Mouse (Mus musculus) splenic B cell, adult 2 months (primary cell): ENCODE data around the gene Col4a2.

ENCODE experiments used
- DNase-seq: peaks from one replicate; pipeline ENCODE4 v3.0.0-alpha.2; 2011; ENCODE audit warnings: low read depth, low spot score
- H3K27me3 ChIP-seq: 2 replicates; pipeline ENCODE4 v1.6.1; 2012; ENCODE audit warnings: mild to moderate bottlenecking, low read length, moderate library complexity, mixed read lengths; ENCODE audit not compliant: control insufficient read depth, poor library complexity, insufficient read depth, severe bottlenecking
- H3K36me3 ChIP-seq: 2 replicates; pipeline ENCODE4 v1.6.1; 2012; ENCODE audit warnings: mild to moderate bottlenecking, low read length, moderate library complexity, mixed read lengths; ENCODE audit not compliant: control insufficient read depth, poor library complexity, insufficient read depth, severe bottlenecking

Gene Col4a2

DNA sequence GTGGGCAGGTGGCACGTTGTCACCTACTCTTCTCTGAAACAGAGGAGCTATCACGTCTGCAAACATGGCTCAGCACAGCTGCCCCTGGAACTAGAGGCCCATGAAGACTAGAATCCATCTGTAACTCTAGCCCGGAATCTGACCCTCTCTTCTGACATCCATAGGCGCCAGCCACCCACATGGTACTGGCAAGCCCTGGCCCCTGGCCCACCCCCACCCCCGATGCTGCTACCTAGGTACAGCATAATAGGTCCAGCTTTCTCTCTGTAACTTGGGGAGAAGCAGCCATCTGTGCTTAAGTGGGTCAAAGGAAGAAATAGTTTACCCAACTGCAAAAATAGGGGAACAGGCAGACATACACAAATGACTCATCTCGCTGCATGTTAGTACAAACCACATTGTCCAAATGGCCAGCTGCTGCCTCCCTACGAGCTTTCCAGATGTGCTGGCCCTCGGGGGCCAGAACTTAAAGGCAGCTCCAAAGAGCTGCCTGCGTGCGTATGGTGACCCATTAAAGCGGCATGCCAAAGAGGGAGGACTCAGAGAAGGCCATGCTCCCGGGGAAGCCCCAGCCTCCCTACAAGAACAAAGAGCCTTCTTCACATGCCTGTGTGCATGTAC, 99.0 kb downstream of the Col4a2 start:
- H3K36me3 ChIP-seq: no peaks in the 10 kb centered on the region
- DNase-seq: no peak
- H3K27me3 ChIP-seq: no peaks in the 10 kb centered on the region

DNA sequence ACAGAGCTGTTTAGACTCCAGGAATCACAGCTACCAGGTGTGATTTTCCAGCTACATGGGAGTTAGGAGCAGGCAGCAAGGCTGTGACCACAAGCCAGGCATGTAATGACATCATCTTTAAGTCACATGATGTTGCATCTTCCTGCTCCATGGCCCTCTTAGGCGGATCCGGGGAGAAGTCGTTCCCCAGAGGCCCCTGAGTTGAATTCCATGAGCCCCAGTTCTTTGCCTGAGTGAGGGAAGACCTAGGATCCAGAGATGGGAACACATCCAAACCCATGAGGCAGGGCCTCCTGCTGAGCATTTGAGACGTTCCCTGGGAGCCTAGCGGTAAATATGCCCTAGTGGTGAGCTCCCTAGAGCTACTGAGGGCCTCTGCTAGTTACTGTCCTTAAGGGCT, 99.8 kb downstream of the Col4a2 start:
- Histone ChIP-seq H3K27me3 (no peaks in the 10 kb centered on the region), H3K36me3 (no peaks in the 10 kb centered on the region)
- no peak for DNase-seq

DNA sequence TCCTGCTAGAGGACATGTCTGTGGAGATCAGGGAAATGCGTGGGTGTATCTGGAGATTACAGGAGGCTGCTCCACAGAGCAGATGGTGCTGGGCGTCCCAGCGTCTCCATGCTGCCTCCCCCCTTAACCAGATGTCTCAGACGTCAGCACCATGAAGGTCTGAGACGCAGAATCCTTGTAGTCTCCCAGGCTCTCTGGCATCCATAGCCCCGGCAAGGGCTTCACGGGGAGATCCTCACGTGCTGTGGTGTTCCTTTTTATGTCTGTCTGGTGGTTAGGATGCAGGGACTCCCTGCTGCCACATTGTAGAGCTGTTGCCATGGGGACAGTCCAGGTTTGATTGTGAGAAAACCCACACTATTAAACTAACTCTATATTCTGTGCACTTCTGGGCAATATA, 101.7 kb downstream of the Col4a2 start:
- Histone ChIP-seq H3K27me3 (no peaks in the 10 kb centered on the region), H3K36me3 (no peaks in the 10 kb centered on the region)
- no peak for DNase-seq

DNA sequence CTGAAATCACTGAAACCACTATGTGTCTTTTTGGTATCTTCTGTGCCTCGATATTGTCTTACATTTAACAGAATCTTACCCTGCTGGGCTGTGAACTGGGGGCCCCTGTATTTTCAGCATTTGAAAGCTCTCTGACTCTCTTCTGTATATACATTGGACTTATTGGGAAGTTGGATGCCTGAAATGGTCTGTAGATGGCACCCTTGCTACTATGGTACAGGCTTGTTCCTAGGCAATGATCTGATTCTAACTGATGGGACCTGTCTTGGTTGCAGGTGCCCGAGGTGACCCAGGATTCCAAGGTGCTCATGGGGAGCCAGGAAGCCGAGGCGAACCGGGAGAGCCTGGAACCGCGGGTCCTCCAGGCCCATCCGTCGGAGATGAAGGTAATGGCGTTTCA, 102.5 kb downstream of the Col4a2 start:
- H3K36me3 ChIP-seq: no peaks in the 10 kb centered on the region
- DNase-seq: peak; percentile 25
- no peaks in the 10 kb centered on the region for H3K27me3 ChIP-seq

DNA sequence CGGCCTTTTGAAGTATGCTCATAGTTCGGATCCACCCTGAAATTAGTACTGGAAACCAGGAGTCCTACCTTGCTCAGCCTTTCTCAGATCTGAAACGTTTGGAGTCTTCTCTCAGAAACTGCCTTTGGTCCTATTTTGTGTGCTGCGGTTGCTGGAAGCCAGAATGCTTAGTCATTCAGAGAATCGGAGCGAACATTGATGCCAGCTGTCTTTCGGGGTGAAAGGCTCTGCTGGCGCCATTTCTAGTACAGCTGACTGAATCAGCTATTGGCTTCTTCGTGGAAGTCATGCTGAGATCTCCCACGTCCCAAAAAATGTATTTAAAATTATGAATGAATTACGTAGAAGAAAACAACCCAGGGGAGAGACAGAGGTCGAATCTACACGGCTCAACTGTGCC, 105.2 kb downstream of the Col4a2 start:
- H3K36me3 ChIP-seq: no peaks in the 10 kb centered on the region
- no peak for DNase-seq
- H3K27me3 ChIP-seq: no peaks in the 10 kb centered on the region

DNA sequence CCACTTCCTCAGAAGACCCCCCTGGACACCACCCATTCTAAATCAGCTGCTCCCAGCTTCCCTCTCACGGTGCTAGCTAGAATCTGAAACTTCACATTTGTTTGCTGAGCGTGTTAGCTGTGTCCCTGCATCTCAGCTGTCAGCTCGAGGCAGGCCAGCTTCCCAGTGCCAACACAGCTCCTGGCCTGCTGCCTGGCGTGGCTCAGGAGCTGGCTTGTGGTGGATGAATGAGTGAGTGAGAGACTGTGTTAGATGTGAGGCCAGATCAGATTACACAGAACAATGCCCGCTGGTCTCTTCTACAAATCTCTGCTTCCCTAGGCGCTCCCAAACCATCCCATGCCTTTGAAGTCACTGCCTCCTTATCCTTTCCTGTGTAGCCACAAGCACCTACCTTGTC, 106.6 kb downstream of the Col4a2 start:
- no peak for DNase-seq
- Histone ChIP-seq H3K36me3 (no peaks in the 10 kb centered on the region), H3K27me3 (no peaks in the 10 kb centered on the region)

DNA sequence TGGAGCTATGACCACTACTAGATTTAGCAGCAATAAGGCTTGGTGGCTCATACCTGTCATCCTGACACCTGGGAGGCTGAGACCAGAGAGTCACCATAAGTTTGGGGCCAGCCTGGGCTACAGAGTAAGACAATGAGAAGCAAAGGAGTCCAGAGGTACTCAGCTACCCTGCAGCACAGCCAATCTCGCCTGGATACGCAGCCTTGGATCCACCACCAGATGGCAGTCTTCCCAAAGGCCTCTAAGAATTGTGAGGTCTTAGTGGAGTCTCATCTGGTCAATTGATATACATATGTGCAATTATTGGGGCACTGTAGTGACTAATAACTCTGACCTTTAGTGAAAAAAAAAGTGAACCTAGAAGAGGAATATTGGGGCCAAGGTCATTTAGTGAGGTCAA, 107.0 kb downstream of the Col4a2 start:
- peak; percentile 73 for DNase-seq
- no peaks in the 10 kb centered on the region for H3K36me3 ChIP-seq
- H3K27me3 ChIP-seq: no peaks in the 10 kb centered on the region

DNA sequence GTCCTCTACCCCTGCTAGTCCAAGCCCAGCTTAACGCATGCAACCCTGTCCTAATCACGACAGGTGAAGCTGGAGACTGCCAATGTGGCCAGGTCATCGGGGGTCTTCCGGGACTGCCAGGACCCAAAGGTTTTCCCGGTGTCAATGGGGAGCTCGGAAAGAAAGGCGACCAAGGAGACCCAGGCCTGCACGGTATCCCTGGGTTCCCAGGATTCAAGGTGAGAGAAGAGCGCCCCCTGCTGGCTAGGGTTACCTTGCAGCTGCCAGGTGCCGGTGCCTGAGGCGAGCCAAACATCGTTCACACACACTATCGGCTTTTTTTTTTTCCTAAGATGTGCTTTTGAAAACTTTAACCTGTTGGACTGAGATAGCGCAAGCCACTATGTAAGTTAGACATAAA, 108.5 kb downstream of the Col4a2 start:
- peak; percentile 39 for DNase-seq
- Histone ChIP-seq H3K27me3 (no peaks in the 10 kb centered on the region), H3K36me3 (no peaks in the 10 kb centered on the region)

DNA sequence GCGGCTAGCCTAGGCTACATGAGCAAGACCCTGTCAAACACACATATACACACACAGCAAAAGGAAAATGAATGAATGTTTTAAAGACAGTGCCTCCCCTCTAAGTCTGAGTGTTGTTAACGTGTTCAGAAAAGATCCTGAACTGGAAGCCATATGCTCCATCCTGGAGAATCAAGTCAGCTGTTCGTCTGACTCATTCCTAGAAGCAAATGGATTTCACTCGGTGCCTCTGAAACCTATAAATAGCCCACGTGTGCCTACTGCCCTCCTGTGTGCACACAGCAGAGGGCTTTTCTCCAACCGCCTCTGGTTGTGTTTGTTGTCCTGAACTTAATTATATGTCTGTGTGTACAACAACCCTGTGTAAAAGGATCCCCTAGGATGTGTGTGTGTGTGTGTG, 109.4 kb downstream of the Col4a2 start:
- DNase-seq: no peak
- no peaks in the 10 kb centered on the region for H3K27me3 ChIP-seq

DNA sequence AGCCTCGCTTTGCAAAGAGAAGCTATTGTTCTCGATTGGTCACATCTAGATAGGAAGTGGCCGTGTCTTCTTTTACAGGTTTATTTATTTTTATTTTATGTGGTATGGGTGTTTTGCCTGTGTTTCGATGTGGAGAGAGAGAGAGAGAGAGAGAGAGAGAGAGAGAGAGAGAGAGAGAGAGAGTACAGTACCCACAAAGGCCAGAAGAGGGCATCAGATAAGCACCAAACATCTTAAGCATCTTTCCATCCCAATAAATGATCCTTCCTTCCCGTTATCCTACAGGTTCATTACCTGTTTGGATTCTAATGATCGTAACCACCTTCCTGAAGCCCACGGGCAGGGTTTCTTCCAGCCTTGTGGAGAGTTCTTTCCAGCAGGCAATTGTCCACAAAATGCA, 110.5 kb downstream of the Col4a2 start:
- Histone ChIP-seq H3K27me3 (no peaks in the 10 kb centered on the region), H3K36me3 (no peaks in the 10 kb centered on the region)
- peak; percentile 12 for DNase-seq

More for the DNA sequence above, 109.4 kb downstream of the Col4a2 start:
- no peaks in the 10 kb centered on the region for H3K36me3 ChIP-seq

DNA sequence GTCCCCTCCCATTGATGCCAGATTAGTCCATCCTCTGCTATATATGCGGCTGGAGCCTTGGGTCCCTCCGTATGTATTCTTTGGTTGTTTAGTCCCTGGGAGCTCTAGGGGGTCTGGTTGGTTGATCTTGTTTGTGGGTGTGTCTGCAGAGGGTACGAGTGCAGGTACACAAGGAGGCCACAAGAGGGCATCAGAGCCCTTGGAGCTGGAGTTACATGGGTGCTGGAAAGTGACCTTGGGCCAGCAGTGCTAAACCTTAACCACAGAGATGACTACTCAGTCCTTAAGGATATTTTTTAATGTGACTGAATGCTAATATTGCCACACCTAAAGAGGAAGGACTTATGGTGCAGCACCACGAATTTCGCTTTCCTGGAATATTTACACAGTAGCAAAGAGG, 118.1 kb downstream of the Col4a2 start:
- DNase-seq: peak; percentile 46
- no peaks in the 10 kb centered on the region for H3K27me3 ChIP-seq
- no peaks in the 10 kb centered on the region for H3K36me3 ChIP-seq

DNA sequence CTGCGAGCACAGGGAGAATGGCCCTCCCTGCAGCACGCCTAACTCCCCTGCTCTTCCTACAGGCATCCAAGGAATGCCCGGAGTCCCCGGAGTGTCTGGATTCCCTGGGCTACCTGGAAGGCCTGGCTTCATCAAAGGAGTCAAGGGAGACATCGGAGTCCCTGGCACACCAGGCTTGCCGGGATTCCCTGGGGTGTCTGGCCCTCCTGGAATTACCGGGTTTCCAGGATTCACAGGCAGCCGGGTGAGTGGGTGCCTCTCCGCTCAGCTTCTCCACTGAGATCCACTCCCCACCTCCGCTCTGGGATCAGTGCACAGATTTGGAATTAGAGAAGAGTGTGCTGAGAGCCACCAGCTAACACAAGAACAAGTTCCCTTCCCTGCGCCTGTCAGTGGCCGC, 125.3 kb downstream of the Col4a2 start:
- Histone ChIP-seq H3K36me3 (no peaks in the 10 kb centered on the region), H3K27me3 (no peaks in the 10 kb centered on the region)
- DNase-seq: no peak

DNA sequence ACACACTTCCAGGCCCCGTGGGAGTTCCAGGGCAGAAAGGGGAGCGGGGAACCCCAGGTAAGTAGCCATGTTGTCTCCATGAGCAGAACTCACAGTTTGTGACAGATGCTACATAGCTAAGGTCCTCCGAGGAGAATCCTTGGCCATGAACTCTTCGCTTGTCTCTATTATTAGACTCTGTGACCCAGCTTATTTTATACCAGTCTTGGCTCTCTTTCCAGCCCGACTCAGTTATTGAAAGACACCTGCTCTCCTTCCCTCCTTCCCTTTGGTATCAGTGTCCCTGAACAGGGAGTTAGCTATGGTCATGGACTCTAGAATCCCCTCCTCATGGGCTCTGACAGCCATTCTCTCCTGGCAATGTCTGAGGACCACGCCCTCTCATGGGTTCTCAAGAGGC, 128.7 kb downstream of the Col4a2 start:
- Histone ChIP-seq H3K36me3 (no peaks in the 10 kb centered on the region), H3K27me3 (no peaks in the 10 kb centered on the region)
- no peak for DNase-seq

DNA sequence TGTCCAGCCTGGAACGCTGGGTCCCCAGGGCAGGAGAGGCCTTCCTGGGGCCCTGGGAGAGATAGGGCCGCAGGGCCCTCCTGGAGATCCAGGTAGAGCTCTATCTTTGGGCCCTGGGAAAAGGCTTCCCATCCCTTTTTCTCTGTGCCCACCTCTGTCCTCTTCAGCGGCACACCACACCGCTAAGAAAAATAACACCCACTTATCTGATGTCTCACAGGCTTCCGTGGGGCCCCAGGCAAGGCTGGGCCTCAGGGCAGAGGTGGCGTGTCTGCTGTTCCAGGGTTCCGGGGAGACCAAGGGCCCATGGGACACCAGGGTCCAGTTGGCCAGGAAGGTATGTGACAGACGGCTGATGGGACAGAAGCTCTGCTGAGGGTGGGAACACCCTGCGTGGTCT, 131.0 kb downstream of the Col4a2 start:
- DNase-seq: no peak
- no peaks in the 10 kb centered on the region for H3K36me3 ChIP-seq
- H3K27me3 ChIP-seq: no peaks in the 10 kb centered on the region

DNA sequence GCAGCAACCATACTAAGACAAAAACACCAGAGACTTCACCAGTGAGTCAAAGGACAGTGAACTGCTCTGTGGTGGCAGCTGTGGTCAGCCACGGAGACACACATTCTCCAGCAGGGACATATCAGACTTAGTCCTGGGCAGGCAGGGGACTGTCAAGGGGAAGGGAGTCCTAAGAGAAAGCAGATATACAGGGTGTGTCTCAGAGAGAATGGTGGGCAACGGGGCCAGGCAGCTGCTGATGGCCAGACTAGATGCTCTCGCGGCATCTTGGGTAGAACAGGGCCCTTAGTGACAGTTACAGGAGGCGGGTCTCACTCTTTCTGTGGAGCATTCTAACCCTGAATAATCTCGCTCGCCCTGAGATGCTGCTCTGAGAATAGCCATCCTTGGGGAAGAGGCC, 131.6 kb downstream of the Col4a2 start:
- DNase-seq: no peak
- H3K27me3 ChIP-seq: no peaks in the 10 kb centered on the region
- no peaks in the 10 kb centered on the region for H3K36me3 ChIP-seq

DNA sequence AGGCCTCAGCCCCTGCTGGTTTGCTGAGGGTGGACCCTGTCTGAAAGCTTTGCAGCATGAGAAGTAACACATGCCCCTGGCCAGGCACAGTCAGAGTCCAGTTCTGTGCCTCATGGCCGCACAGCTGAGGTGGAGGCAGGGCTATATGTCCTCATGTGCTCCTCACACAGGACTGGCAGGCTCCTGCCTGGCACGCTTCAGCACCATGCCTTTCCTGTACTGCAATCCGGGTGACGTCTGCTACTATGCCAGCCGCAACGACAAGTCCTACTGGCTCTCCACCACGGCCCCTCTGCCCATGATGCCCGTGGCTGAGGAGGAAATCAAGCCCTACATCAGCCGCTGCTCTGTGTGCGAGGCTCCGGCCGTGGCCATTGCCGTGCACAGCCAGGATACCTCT, 133.2 kb downstream of the Col4a2 start:
- no peaks in the 10 kb centered on the region for H3K36me3 ChIP-seq
- H3K27me3 ChIP-seq: no peaks in the 10 kb centered on the region
- no peak for DNase-seq
